Comparison of ENCODE assay signal across 8 mouse cellular contexts in the genomic region with DNA sequence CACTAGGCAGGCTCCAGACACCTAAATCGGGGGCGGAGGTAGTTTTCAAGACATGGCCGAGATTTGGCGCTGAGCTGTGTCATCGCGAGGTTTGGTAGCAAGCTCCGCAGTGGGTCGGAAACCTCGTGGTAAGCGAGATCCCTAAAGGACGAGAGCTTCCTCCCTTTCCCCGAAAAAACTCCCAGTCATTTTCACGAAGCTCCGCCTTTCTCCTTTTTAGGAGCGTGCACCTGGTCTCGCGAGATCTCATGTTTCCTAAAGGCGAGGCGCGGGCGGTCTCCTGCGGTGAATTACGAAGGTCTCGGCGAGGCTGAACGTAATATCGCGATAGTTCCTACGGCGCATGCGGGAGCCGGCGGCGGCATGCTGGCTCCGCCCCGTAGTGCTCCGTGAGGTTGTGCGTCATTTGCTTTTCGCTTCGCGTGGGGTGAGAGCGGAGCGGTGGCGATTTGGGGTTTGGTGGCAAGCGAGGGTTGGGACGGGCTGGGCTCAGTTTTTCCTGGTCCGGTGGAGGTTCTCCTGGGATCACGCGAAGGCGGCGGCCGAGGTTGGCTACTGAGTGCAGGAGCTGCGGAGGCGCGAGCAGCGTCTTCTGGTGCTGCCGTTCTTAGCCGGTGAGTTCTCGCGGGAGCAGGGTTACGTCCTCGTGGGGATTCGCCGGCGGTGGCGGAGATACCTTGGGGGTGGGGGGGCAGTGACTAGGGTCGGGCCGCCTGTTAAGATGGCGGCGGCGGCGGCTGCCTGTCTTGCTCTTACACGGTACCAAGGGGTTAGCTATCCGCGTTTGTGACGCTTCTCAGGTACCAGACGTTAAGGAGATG. TPM values are rescaled to one million over a fixed set of nuclear protein-coding genes. Genes with fewer than 3 reads are reported as not detected.
DNase-seq lines count a peak whose midpoint lies in the region; ATAC-seq and TF ChIP-seq lines count a peak whose summit lies in the region.

No protein-coding gene starts in this region.

- peak overlapping the region; percentile 98 for H3K27ac ChIP-seq in gastrocnemius, adult 2 months
- H3K27ac ChIP-seq in hindbrain, postnatal 0 days, result peak overlapping the region; percentile 94
- H3K27ac ChIP-seq in left cerebral cortex, adult 2 months, result peak overlapping the region; percentile 94

- H3K4me2 ChIP-seq in hindbrain, postnatal 0 days (ENCODE audit: low read depth, low read length), result peak overlapping the region; percentile 65

- WGBS in hindbrain, postnatal 0 days, result 34% methylated on average over 76 of the region's 77 CpGs

- H3K9me3 ChIP-seq in hindbrain, postnatal 0 days (ENCODE audit: low read length), result no peaks in the 10 kb centered on the region

- H3K4me3 ChIP-seq in gastrocnemius, adult 2 months, result peak overlapping the region; percentile 88
- peak overlapping the region; percentile 49 for H3K4me3 ChIP-seq in hindbrain, postnatal 0 days (ENCODE audit: low read length)
- H3K4me3 ChIP-seq in left cerebral cortex, adult 2 months, result peak overlapping the region; percentile 65

- peak; percentile 98 for DNase-seq in ZHBTc4 (ENCODE audit: low read depth, low spot score)
- peak; percentile 94 for DNase-seq in gastrocnemius, adult 2 months
- DNase-seq in hindbrain, postnatal 0 days (ENCODE audit: low spot score), result peak; percentile 98
- DNase-seq in left cerebral cortex, adult 2 months (ENCODE audit: extremely low spot score in 1 of 2, low spot score in 2 of 2), result peak; percentile 89 to 92
- peak; percentile 91 to 93 for DNase-seq in right cerebral cortex, adult 2 months (ENCODE audit: low spot score in 2 of 2)
- DNase-seq in urinary bladder, postnatal 14 days (ENCODE audit: low spot score), result peak; percentile 93

- ATAC-seq in common myeloid progenitor, adult 5-6 weeks (replicated peaks; ENCODE audit: low read depth, poor library complexity, severe bottlenecking), result peak; percentile 76
- ATAC-seq in hindbrain, postnatal 0 days, result peak; percentile 94
- peak; percentile 84 for ATAC-seq in megakaryocyte, adult 5-6 weeks (ENCODE audit: poor library complexity, severe bottlenecking)

- TF ChIP-seq CTCF in gastrocnemius, adult 2 months (IDR thresholded peaks at IDR 0.05), result no peak
- TF ChIP-seq CTCF in hindbrain, postnatal 0 days (IDR thresholded peaks at IDR 0.05; ENCODE audit: low read depth), result 0 out of 2 replicates have a peak, but pooled peaks have one; percentile 1
- no peak for TF ChIP-seq CTCF in left cerebral cortex, adult 2 months (IDR thresholded peaks at IDR 0.05)

- intact Hi-C loops in gastrocnemius, adult 2 months (cut with DNase I), result loop anchor here (10.0 kb wide), 2 partner anchors 212 to 988 kb away; partner anchors contain the start of genes Maged2, Ribc1 and Smc1a
- intact Hi-C loops in left cerebral cortex, adult 2 months (cut with DNase I), result loop anchor here (2.0 to 5.0 kb wide), 5 partner anchors 166 to 461 kb away; partner anchors contain the start of genes Fam120c, Phf8, Ribc1 and Smc1a

- no peaks in the 10 kb centered on the region for H3K36me3 ChIP-seq in hindbrain, postnatal 0 days (ENCODE audit: insufficient read depth, low read length)

- no peaks in the 10 kb centered on the region for H3K4me1 ChIP-seq in hindbrain, postnatal 0 days (ENCODE audit: insufficient read depth, low read length)

- no peaks in the 10 kb centered on the region for H3K27me3 ChIP-seq in hindbrain, postnatal 0 days (ENCODE audit: insufficient read depth, low read length)

- peak overlapping the region; percentile 65 for H3K9ac ChIP-seq in hindbrain, postnatal 0 days (replicated peaks; ENCODE audit: low read length)

RNA-seq across cellular contexts. Expression of gene Huwe1, which starts 2.6 kb away (rescaled TPM):
- total RNA-seq in common myeloid progenitor, adult 5-6 weeks (2017), result 161 and 197 TPM in 2 replicates
- total RNA-seq in gastrocnemius, adult 2 months (2021), result 100 to 1,000 TPM; 113 to 116 TPM
- total RNA-seq in hindbrain, postnatal 0 days (2014; rRNA removed), result 131 and 140 TPM in 2 replicates
- 30.0 and 36.1 TPM in 2 replicates for polyA plus RNA-seq in hindbrain, postnatal 0 days (2015; fragmentation: Nextera tagmentation; extraction: Ambion mirVana)
- total RNA-seq in left cerebral cortex, adult 2 months (2021), result 100 to 1,000 TPM; 278 to 297 TPM
- 79.3 and 80.7 TPM in 2 replicates for total RNA-seq in megakaryocyte, adult 5-6 weeks (2015)
- total RNA-seq in megakaryocyte, adult 5-6 weeks (2017), result 53.6 and 67.7 TPM in 2 replicates

Comparison
In these comparisons a context has a peak if more than half of its experiments do, and no peak if none do; other contexts are left out.
1. Peak in every context shown above with its lines: DNase-seq, ATAC-seq, H3K4me3 ChIP-seq and H3K27ac ChIP-seq.